Mouse (Mus musculus): Measurements from ENCODE around the gene Mink1. TPM values are rescaled to one million over a fixed set of nuclear protein-coding genes. Genes with fewer than 3 reads are reported as not detected.
A peak's percentile ranks its signal among the peaks of the same experiment; 100 is the strongest.

Mink1 gene
- polyA plus RNA-seq, 1 experiment from 2014 or later = 15.6 TPM

GRCm38 (mm10) chr11:70597301-70597700, 34.6 kb downstream of the Mink1 start:
- Histone ChIP-seq H3K4me1 (peaks cover 10% of the 10 kb centered on the region), H3K27ac (replicated peaks) (no peak overlapping the region), H3K4me2 (replicated peaks) (no peak overlapping the region)

GRCm38 (mm10) chr11:70598451-70598953, 35.8 kb downstream of the Mink1 start:
- no peak for ATAC-seq (replicated peaks)
- WGBS = 94% methylated on average over 9 of the region's 9 CpGs

More at GRCm38 (mm10) chr11:70597301-70597700, 34.6 kb downstream of the Mink1 start:
- Histone ChIP-seq H3K4me3 (no peak overlapping the region), H3K9me3 (no peaks in the 10 kb centered on the region), H3K27me3 (no peaks in the 10 kb centered on the region), H3K36me3 (peaks cover 26% of the 10 kb centered on the region), H3K9ac (replicated peaks) (no peak overlapping the region)
- no peak for ATAC-seq (replicated peaks)
- WGBS = 82% methylated on average over 6 of the region's 6 CpGs

DNA sequence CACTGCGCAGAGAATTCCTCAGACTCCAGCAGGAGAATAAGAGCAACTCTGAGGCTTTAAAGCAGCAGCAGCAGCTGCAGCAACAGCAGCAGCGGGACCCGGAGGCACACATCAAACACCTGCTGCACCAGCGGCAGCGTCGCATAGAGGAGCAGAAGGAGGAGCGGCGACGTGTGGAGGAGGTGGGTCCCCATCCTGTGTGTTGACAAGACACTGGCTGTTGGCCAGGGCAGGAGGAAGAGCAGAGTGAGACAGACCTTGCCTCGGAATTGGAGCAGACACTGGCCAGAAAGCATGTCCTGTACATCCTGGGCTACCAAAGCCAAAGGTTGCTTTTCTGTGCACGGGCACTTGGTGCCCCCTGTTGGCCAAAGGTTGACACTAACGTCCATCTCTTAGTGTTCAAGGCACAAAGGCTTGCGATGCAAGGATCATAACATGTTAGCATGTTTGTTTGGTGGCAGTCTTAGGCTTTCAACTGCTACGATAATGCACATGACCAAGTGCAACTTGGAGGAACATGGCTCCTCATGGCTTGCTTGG, 42.4 kb downstream of the Mink1 start:
- no peaks in the 10 kb centered on the region for H3K4me1 ChIP-seq
- no peaks in the 10 kb centered on the region for H3K27me3 ChIP-seq
- H3K9me3 ChIP-seq = no peaks in the 10 kb centered on the region
- H3K9ac ChIP-seq (replicated peaks) = no peak overlapping the region
- H3K4me3 ChIP-seq = no peak overlapping the region
- peaks cover 69% of the 10 kb centered on the region for H3K36me3 ChIP-seq
- no peak overlapping the region for H3K27ac ChIP-seq (replicated peaks)
- WGBS = 55% methylated on average over 14 of the region's 14 CpGs
- no peak for ATAC-seq (replicated peaks)
- no peak overlapping the region for H3K4me2 ChIP-seq (replicated peaks)

More at GRCm38 (mm10) chr11:70598451-70598953, 35.8 kb downstream of the Mink1 start:
- Histone ChIP-seq H3K4me1 (peaks cover 10% of the 10 kb centered on the region), H3K4me3 (no peak overlapping the region), H3K4me2 (replicated peaks) (no peak overlapping the region), H3K27me3 (no peaks in the 10 kb centered on the region), H3K9me3 (no peaks in the 10 kb centered on the region), H3K27ac (replicated peaks) (no peak overlapping the region), H3K36me3 (peaks cover 26% of the 10 kb centered on the region), H3K9ac (replicated peaks) (no peak overlapping the region)

DNA sequence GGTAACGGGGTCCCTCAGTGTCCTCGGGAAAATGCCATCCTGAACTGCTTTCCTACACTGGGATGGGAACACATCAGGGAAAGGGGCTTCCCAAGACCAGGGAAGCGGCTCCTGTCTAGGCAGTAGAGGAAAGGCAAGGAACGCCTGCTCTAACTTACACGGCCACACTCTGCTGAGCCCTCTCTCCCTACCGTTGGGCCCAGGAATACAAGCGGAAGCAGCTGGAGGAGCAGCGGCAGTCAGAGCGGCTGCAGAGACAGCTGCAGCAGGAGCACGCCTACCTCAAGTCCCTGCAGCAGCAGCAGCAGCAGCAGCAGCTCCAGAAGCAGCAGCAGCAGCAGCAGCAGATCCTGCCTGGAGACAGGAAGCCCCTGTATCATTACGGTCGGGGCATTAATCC, 44.0 kb downstream of the Mink1 start:
- Histone ChIP-seq H3K27me3 (no peaks in the 10 kb centered on the region), H3K4me2 (replicated peaks) (no peak overlapping the region), H3K9me3 (no peaks in the 10 kb centered on the region), H3K9ac (replicated peaks) (no peak overlapping the region), H3K27ac (replicated peaks) (no peak overlapping the region), H3K4me1 (no peaks in the 10 kb centered on the region), H3K4me3 (no peak overlapping the region), H3K36me3 (peaks cover 80% of the 10 kb centered on the region)
- ATAC-seq (replicated peaks) = no peak
- 75% methylated on average over 12 of the region's 12 CpGs for WGBS

DNA sequence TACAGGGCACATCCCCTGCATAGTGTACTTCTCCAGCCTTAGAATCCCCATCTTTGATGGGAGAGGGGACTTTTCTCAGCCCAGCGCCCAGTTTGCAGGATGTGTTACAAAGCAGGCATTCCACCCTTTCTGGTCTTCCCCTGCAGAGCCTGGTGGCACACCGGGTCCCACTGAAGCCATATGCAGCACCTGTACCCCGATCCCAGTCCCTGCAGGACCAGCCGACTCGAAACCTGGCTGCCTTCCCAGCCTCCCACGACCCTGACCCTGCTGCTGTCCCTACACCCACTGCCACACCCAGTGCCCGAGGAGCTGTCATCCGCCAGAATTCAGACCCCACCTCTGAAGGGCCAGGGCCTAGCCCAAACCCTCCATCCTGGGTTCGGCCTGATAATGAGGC, 44.9 kb downstream of the Mink1 start:
- Histone ChIP-seq H3K36me3 (peaks cover 83% of the 10 kb centered on the region), H3K4me3 (no peak overlapping the region), H3K4me1 (no peaks in the 10 kb centered on the region), H3K27ac (replicated peaks) (no peak overlapping the region), H3K27me3 (no peaks in the 10 kb centered on the region), H3K4me2 (replicated peaks) (no peak overlapping the region), H3K9me3 (no peaks in the 10 kb centered on the region), H3K9ac (replicated peaks) (no peak overlapping the region)
- no peak for ATAC-seq (replicated peaks)
- 93% methylated on average over 9 of the region's 9 CpGs for WGBS

DNA sequence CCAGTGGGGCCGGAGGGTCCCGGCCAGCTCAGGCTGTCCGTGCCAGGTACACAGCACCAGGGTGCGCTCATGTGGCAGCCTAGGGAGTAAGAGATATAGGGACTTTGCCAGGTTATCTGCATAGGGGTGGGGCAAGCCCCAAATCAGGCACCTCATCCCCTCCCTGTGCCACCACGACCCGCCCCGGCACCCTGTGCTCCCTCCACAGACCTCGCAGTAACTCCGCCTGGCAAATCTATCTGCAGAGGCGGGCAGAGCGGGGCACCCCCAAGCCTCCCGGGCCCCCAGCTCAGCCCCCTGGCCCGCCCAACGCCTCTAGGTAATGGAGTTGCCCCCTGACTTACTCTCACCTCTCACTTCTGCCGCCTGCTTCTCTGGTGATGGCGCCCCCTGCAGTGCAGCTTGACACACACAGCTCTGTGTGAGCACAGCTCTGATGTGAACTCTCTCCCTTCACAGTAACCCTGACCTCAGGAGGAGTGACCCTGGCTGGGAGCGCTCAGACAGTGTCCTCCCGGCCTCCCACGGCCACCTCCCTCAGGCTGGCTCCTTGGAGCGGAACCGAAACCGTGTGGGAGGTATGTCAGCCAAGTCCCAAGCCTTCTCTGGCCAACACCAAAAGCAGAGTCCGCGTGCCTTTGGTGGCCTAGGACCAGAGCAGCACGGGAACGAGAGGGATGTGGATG, 45.8 kb downstream of the Mink1 start:
- Histone ChIP-seq H3K4me3 (no peak overlapping the region), H3K9me3 (no peaks in the 10 kb centered on the region), H3K4me1 (no peaks in the 10 kb centered on the region), H3K27ac (replicated peaks) (no peak overlapping the region), H3K4me2 (replicated peaks) (no peak overlapping the region), H3K27me3 (no peaks in the 10 kb centered on the region), H3K36me3 (peaks cover 89% of the 10 kb centered on the region), H3K9ac (replicated peaks) (no peak overlapping the region)
- WGBS = 89% methylated on average over 26 of the region's 26 CpGs
- no peak for ATAC-seq (replicated peaks)

- no peak overlapping the region for H3K4me3 ChIP-seq
- WGBS = 83% methylated on average over 4 of the region's 4 CpGs
- H3K27ac ChIP-seq (replicated peaks) = no peak overlapping the region
- H3K4me2 ChIP-seq (replicated peaks) = no peak overlapping the region
- H3K27me3 ChIP-seq = no peaks in the 10 kb centered on the region
- H3K9ac ChIP-seq (replicated peaks) = no peak overlapping the region
- H3K4me1 ChIP-seq = peaks cover 8% of the 10 kb centered on the region
- no peak for ATAC-seq (replicated peaks)
- H3K9me3 ChIP-seq = no peaks in the 10 kb centered on the region
- H3K36me3 ChIP-seq = peaks cover 72% of the 10 kb centered on the region
These were observed 48.1 kb downstream of the Mink1 start for GRCm38 (mm10) chr11:70610752-70611151.

DNA sequence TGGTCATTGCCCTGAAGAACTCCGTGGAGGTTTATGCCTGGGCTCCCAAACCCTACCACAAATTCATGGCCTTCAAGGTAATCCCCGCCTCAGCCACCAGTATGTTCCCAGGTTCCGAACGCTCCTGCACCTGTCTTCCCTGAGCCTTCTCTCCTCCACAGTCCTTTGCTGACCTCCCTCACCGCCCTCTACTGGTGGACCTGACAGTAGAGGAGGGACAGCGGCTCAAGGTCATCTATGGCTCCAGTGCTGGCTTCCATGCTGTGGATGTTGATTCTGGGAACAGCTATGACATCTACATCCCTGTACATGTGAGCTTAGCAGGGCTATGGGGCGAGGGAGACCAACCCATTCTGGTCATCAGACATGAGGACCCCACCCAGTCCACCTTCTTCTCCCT, 49.8 kb downstream of the Mink1 start:
- Histone ChIP-seq H3K4me2 (replicated peaks) (no peak overlapping the region), H3K4me1 (peaks cover 8% of the 10 kb centered on the region), H3K4me3 (no peak overlapping the region), H3K27ac (replicated peaks) (no peak overlapping the region), H3K9ac (replicated peaks) (no peak overlapping the region), H3K27me3 (no peaks in the 10 kb centered on the region), H3K36me3 (peaks cover 55% of the 10 kb centered on the region), H3K9me3 (no peaks in the 10 kb centered on the region)
- no peak for ATAC-seq (replicated peaks)
- WGBS = 79% methylated on average over 7 of the region's 7 CpGs

- H3K9ac ChIP-seq (replicated peaks) = no peak overlapping the region
- H3K36me3 ChIP-seq = peaks cover 30% of the 10 kb centered on the region
- H3K4me2 ChIP-seq (replicated peaks) = peak overlapping the region; percentile 37
- peak overlapping the region; percentile 22 for H3K4me3 ChIP-seq
- 5% methylated on average over 17 of the region's 17 CpGs for WGBS
- peaks cover 8% of the 10 kb centered on the region for H3K4me1 ChIP-seq
- no peak; the same call in 1 of the 2 replicates for ATAC-seq (replicated peaks)
- no peaks in the 10 kb centered on the region for H3K27me3 ChIP-seq
- no peaks in the 10 kb centered on the region for H3K9me3 ChIP-seq
- no peak overlapping the region for H3K27ac ChIP-seq (replicated peaks)
These were observed 52.4 kb downstream of the Mink1 start for GRCm38 (mm10) chr11:70615074-70615473.

DNA sequence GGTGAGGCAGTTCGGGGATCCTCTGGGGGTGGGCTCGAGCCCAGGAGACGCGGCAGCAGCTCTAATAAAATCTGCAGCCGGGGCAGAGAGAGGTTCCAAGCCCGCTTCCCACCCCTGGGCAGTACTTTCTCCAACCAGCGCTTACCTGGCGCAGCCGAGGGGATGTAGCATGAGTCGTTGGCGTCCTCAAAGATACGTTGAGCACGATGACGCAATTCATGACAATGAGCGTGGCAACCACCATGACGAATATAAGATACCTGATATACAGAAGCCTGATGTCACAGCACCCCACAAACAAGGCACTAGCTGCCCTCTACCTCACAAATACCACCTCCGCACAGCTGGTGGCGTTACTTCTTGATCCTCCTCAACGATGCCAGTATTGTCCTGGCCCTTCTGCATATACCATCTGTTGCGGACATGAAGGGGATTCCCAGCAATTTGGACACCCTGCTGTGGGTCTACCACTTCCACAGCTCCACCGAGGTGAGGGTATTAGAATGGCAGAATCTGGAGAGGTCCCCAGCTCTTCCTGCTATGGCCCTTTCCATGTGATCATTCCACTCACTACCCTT, 52.9 kb downstream of the Mink1 start, which contains the start of gene 4930544D05Rik:
Gene 4930544D05Rik, plus strand, starts transcription at position 333 of the 578 bp plus-strand sequence.
- 17% methylated on average over 21 of the region's 21 CpGs for WGBS
- Histone ChIP-seq H3K9me3 (no peaks in the 10 kb centered on the region), H3K9ac (replicated peaks) (no peak within 1 kb of the TSS), H3K4me1 (peaks cover 8% of the 10 kb centered on the region), H3K27me3 (no peaks in the 10 kb centered on the region), H3K27ac (replicated peaks) (no peak within 1 kb of the TSS), H3K36me3 (peaks cover 24% of the 10 kb centered on the region), H3K4me2 (replicated peaks) (peak within 1 kb of the TSS; percentile 37), H3K4me3 (peak within 1 kb of the TSS; percentile 22)
- ATAC-seq (replicated peaks) = no peak

DNA sequence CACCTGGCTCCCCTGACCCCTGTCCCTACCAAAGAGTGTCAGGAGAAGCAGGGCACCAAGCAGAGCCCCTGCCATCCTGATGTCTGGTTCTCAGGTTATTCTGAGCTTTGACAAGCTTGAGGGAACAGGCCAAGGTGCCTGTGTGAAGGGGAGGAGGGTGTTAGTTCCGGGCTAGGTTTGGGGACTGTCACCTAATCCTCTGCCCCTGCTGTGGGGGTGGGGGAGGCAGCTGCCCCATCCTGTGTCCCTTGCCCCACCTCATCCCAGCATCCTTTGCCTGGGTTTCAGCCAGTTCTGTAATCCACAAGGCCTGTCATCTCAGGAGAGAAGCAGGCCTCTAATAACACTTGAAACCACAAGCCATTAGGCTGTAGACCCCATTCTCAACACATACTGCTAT, 56.4 kb downstream of the Mink1 start, which contains the start of gene Chrne:
Gene Chrne, minus strand, starts transcription at position 116 of the 400 bp plus-strand sequence.
- Histone ChIP-seq H3K36me3 (no peaks in the 10 kb centered on the region), H3K9me3 (no peaks in the 10 kb centered on the region), H3K27ac (replicated peaks) (no peak within 1 kb of the TSS), H3K4me1 (peaks cover 8% of the 10 kb centered on the region), H3K4me3 (no peak within 1 kb of the TSS), H3K27me3 (no peaks in the 10 kb centered on the region), H3K9ac (replicated peaks) (no peak within 1 kb of the TSS), H3K4me2 (replicated peaks) (no peak within 1 kb of the TSS)
- 50% methylated on average over 1 of the region's 1 CpGs for WGBS
- ATAC-seq (replicated peaks) = no peak

Data from forebrain, embryonic 15.5 days (tissue).